Mouse (Mus musculus): ENCODE results near the gene Prlhr.

The Prlhr gene

DNA sequence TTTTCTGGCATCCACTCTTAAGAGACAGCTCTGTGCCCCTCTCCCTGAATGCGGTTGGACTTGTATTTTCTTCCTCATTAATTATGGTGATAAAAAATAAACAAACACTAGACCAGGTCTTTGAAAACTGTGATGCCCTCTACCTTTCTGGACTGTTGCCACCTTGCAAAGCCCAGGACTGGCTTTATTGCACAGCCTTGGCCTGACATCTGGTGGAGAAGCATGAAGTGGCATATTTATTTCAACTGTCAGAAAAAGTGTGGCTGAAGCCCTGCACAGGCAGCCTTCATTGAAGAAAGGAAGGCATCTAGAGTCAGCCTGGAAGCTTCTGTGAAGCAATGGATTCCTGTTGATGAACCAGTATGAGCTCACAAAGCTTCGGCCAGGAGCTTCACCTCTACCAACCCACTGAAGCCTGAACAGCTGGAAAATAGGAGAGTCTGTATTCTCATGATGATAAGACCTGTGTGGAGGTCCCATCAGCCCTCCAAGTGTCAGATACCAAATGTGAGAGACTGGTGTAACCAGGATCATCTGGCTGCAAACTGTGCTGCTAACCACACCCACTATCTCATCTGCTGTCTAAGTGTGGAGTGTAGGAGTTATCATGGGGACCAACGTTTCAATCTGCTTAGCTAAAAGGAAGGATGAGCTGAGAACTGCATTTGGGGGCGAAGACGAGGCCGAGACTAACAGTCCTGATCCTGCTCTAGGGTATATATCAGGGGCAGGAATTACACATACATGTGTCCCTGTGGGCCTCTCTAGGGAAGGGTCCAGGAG lies 35.6 kb downstream of the Prlhr start:
- DNase-seq (ENCODE audit: low spot score in 2 of 2): no peak

- no peak for DNase-seq (ENCODE audit: low spot score in 2 of 2)
Observed at GRCm38 (mm10) chr19:60417611-60418010, 50.5 kb downstream of the Prlhr start.
